Mouse (Mus musculus): Measurements from ENCODE around the gene Nphs1.

- TF ChIP-seq CTCF (IDR thresholded peaks at IDR 0.05; ENCODE audit: control insufficient read depth, insufficient read depth, insufficient read length) (no peak), CEBPB (IDR thresholded peaks at IDR 0.05; ENCODE audit: low read depth) (no peak), MAX (IDR thresholded peaks at IDR 0.05) (no peak), USF1 (IDR thresholded peaks at IDR 0.05; ENCODE audit: low read depth) (no peak), MYOD1 (IDR thresholded peaks at IDR 0.05; ENCODE audit: control insufficient read depth, insufficient read length, low read depth) (no peak), MYOG (IDR thresholded peaks at IDR 0.05; ENCODE audit: control insufficient read depth, extremely low read depth, insufficient read length) (no peak)
These were observed 7.9 kb upstream of the Nphs1 start for GRCm38 (mm10) chr7:30450241-30450640.

Data from C2C12 (cell line).